Mouse (Mus musculus) left cerebral cortex, postnatal 36 days (tissue): ENCODE measurements around the gene Tecr. TPM values are rescaled to one million over a fixed set of nuclear protein-coding genes. Genes with fewer than 3 reads are reported as not detected.
A peak's percentile ranks its signal among the peaks of the same experiment; 100 is the strongest.

ENCODE experiments used
- DNase-seq, 2 experiments: peaks; one replicate each; pipeline ENCODE4 v3.0.0; 2021 to 2022; ENCODE audit warnings: low spot score in 2 of 2, mixed read lengths in 1 of 2
- intact Hi-C: fragments of 180-260 bp; cut with DNase I; formaldehyde crosslinking; loops from one replicate; pipeline ENCODE4 v1.15.1; 2025
- total RNA-seq, 2 experiments: library from RNA; stranded (reverse); gene quantifications; 2 replicates each; pipeline ENCODE4 v1.2.3; 2021

Tecr gene
- total RNA-seq, 2 experiments from 2014 or later = 564 to 620 TPM

DNA sequence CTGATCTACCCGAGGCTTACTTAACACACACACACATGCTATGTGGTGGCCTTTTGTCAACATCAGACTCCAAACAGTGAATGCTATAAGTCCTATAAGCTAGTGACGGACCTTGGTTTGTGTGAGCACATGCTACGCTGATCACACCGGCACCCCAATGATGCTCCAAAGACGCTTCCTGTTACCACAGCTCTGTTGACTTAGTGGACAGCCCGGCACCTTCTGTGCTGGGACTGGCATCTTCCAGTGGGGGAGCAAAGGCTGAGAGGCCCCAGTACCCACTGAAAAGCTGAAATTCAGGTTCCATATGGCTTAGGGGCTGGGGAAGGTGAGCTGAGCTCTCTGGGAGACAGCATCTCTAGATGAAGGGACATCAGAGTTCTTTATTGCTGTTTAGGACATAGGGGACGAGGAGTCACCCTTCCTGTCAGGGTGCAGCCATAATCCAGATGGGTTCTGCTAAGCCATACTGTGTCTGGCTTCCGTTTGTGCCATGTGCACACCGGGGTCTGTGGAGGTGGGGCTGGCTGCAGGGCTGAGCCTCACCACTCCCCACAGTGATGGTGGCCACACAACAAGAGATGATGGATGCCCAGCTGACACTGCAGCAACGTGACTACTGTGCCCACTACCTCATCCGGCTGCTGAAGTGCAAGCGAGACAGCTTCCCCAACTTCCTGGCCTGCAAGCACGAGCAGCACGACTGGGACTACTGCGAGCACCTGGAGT lies 37.3 kb downstream of the Tecr start:
- no peak for DNase-seq
- intact Hi-C loops = no loop called here

DNA sequence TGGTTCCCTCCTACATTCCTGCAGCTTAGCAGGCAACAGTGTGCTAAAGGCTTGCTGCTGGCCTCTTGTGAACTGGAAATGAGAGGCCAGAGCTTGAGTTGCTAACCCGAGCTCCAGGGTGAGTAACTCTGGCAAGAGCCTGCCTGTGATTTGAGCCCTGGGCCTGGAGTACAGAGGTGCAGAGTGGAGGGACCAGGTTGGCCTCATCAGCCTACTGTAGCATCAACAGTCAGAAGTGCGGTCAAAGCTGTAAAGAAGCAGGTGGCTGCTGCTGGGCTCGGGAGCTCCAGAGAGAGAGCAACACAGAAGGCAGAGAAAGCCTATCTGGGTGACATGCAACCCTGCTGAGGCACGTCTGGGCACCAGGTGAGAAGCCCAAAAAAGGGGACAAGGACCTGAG lies 38.6 kb downstream of the Tecr start:
- no peak for DNase-seq
- intact Hi-C loops = loop anchor here (10.0 kb wide), 1 partner anchor 124 kb away; no protein-coding TSS in a partner anchor

- intact Hi-C loops = loop anchor here (10.0 kb wide), 1 partner anchor 124 kb away; no protein-coding TSS in a partner anchor
Measured at GRCm38 (mm10) chr8:83568755-83569154, 39.0 kb downstream of the Tecr start.

DNA sequence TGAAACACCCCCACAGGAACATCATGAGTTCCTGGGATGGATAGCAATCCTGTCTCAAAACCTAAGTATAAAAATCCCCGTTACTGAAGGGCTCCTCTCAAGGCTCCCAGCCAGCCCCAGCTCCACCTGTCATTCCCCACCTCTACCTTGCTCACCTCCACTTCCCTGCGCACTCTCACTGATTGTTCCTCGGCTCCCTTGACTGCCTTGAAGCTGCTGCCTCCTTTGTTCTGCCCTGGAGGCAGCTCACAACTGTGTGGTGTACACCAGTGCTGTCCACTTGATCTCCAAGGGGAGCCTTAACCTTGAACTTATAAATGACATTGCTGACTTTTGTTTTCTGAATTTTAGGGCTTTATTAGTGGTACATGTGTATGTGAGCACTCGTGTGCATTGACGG lies 39.6 kb downstream of the Tecr start:
- intact Hi-C loops = loop anchor here (10.0 kb wide), 1 partner anchor 123 kb away; no protein-coding TSS in a partner anchor
- no peak for DNase-seq

More at GRCm38 (mm10) chr8:83568755-83569154, 39.0 kb downstream of the Tecr start:
- DNase-seq = no peak

DNA sequence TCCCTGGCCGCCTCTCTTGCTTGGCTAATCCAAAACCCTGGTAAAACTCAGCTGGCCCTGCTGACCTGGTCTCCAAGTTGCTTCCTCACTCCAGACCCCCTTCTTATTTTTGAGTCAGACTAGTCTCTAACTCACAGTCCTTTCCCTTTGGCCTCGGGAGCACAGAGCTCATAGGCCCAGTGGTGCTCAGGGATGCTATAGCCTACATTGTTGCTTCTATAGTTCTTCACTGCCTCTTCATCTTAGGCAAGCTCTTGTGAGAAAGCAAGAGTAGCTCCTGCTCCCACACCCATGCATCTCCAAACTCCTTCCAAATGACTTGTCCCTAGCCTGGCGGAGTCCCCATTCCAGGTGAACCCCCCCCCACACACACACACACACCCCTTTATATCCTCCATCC lies 40.1 kb downstream of the Tecr start:
- intact Hi-C loops = loop anchor here (10.0 kb wide), 1 partner anchor 123 kb away; no protein-coding TSS in a partner anchor
- DNase-seq = no peak

- intact Hi-C loops = loop anchor here (10.0 kb wide), 1 partner anchor 122 kb away; no protein-coding TSS in a partner anchor
- DNase-seq = peak; percentile 95 to 97
Measured at GRCm38 (mm10) chr8:83566469-83567395, 41.0 kb downstream of the Tecr start, which contains the start of gene Ndufb7. Gene Ndufb7, plus strand, starts transcription at chr8:83566671.

DNA sequence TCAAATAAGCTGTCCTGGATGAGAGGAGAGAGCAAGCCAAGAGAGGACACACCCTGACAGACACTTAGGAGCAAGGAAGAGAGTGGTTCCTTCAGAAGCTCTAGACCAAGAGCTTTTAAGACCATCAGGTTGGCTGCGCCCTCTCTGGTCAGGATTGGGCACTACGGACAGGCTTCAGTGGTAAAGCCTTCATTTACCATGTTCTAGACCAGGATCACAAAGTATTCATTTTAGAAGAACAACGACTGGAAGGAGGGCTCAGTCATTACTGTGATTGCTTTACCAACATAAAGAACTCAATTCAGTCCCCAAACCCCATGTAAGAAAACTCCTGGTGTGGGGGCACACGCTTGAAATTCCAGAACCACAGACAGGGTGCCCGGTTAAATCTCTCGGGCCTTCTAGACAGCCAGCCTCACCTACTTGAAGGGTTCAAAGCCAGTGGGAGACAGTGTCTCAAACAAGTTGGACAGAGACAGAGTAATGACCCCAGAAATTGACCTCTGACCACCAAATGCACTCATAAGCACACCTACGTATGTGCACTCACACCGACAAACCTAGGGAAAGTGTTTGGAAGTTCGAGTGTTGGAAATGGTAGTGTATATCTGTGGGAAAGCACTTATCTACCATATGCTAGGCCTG lies 41.9 kb downstream of the Tecr start:
- intact Hi-C loops = loop anchor here (10.0 kb wide), 1 partner anchor 121 kb away; no protein-coding TSS in a partner anchor
- no peak for DNase-seq

DNA sequence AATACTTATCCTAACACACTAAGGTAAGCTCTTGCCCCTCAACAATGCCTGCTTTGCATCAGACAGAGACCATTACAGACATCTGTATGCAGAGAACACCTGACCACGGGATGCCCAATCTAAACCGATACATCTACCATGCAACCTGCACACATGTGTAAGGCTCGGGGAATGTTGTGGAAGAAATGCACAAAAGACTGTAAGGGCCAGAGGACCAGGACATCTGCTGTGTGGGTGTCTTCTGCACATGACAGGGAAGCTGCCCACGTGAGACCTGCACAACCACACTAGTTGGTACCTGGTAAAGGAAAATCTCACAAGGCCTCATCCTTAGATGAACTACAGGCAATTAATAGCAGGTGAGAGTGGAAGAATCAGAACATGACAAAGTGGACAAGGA lies 44.5 kb downstream of the Tecr start:
- no peak for DNase-seq

GRCm38 (mm10) chr8:83562669-83563068 lies 45.1 kb downstream of the Tecr start:
- intact Hi-C loops = loop anchor here (10.0 kb wide), 1 partner anchor 118 kb away; no protein-coding TSS in a partner anchor

More for the DNA sequence above, 44.5 kb downstream of the Tecr start:
- intact Hi-C loops = loop anchor here (10.0 kb wide), 1 partner anchor 118 kb away; no protein-coding TSS in a partner anchor

GRCm38 (mm10) chr8:83535736-83536135 lies 72.0 kb downstream of the Tecr start, which contains the start of gene Olfr370:
Gene Olfr370, plus strand, starts transcription at chr8:83535780.
- no peak for DNase-seq
- intact Hi-C loops = no loop called here

More at GRCm38 (mm10) chr8:83562669-83563068, 45.1 kb downstream of the Tecr start:
- DNase-seq = no peak

GRCm38 (mm10) chr8:83534802-83535201 lies 73.0 kb downstream of the Tecr start:
- no peak for DNase-seq
- intact Hi-C loops = no loop called here

Other genes with a start within 250 kb of the Tecr start
- 10 to 100 TPM in 1 of 2 experiments, 1 to 10 TPM in 1; 8.3 to 10.4 TPM for gene Clgn, start 218.1 kb downstream of the Tecr start, total RNA-seq
- gene Scoc, start 149.6 kb downstream of the Tecr start, total RNA-seq = 100 to 1,000 TPM; 207 to 231 TPM
- not detected for gene Olfr370, start 72.2 kb downstream of the Tecr start, total RNA-seq
- 100 to 1,000 TPM; 134 to 156 TPM for gene Ndufb7, start 41.3 kb downstream of the Tecr start, total RNA-seq
- gene Dnajb1, start 222 bp upstream of the Tecr start, total RNA-seq = 10 to 100 TPM; 49.4 to 54.2 TPM
- gene Gipc1, start 44.7 kb upstream of the Tecr start, total RNA-seq = 100 to 1,000 TPM in 1 of 2 experiments, 10 to 100 TPM in 1; 89.8 to 105 TPM
- gene Ptger1, start 58.7 kb upstream of the Tecr start, total RNA-seq = 1 to 10 TPM; 1.1 to 1.2 TPM
- gene Pkn1, start 91.2 kb upstream of the Tecr start, total RNA-seq = 10 to 100 TPM; 52.9 to 65.1 TPM
- 10 to 100 TPM; 15.4 to 18.6 TPM for gene Ddx39, start 107.2 kb upstream of the Tecr start, total RNA-seq
- 10 to 100 TPM in 1 of 2 experiments, 1 to 10 TPM in 1; 6.0 to 10.8 TPM for gene Adgre5, start 133.4 kb upstream of the Tecr start, total RNA-seq